Mouse (Mus musculus) mature B cell (primary cell): ENCODE measurements around the gene Faah.

ENCODE experiments used
- in situ Hi-C: fragments of 300-500 bp; cut with MboI; formaldehyde crosslinking; loops from 2 replicates; pipeline ENCODE4 v1.14.3; 2019

Faah gene

DNA sequence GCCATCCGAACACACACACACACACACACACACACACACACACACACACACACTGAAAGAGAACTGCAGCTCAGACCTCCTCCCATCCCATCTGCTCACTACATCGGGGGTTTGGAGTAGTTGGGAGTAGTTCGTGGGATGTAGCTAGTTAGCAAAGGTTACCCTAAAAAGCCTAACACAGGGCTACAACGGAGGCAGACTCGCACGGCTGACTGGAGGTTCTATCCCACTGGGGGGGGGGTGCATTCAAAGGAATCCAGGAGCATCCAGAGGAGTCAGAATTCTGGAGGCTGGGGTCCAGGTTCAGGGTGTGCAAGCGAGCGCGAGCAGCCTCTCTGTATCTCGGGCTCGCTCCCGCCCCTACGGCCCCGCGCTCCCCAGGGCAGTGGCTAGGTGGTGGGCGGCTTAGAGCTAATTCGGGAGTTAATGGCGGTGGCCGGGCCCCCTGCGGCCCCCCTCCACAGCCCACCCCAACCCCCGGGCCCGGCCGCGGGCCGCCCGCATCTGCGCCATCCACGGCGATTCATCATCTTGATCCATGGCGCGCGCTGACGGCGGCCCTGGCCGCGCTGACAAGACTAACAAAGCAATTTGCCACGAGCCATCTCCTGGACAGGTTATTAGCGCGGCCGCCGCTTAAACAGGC is 73.9 kb downstream of the Faah start:
- in situ Hi-C loops, result no loop called here

DNA sequence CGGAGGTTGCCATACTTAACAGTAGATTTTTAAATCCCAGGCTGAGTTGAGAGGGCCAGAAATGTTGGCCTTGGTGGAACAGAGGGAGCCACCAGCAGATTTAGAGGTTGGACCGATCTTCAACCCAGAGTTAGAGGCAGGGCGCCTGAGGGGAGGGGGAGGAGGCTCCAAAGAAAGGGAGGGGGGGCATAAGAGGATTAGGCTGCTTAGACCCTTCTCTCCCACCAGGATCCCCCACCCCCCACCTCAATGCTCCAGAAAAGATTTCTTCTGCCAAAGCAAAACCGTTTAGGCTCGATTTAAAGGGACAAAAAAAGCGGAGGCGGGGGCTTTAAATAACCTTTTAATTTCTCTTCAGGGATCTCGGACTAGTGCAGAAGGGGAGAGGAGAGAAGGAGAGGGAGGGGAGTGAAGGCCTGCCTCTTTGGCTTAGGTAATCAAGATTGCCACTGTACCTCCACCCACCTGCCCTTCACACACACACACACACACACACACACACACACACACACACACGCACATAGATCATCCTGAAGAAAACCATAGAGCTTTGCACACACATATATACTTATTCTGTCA is 76.4 kb downstream of the Faah start:
- in situ Hi-C loops, result no loop called here

DNA sequence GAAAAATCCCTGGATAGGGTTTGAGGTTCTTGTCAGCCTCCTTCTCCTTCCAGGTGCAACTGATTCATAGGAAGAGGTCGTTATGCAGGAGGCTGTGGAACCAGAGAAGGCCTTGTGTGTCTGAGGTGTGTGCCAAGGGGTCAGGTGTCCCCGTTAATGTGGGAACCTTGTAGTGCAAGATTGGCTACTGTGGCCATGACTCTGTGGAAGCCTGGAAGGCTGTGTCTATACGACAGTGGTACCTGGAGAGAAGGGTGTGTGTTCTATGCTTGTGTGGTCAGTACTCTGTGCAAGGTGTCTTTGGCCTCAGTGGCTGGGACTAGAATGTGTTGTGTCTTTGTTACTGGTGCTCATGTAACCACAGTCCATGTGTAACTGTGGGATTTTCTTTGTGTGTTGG is 77.0 kb downstream of the Faah start:
- in situ Hi-C loops, result no loop called here

DNA sequence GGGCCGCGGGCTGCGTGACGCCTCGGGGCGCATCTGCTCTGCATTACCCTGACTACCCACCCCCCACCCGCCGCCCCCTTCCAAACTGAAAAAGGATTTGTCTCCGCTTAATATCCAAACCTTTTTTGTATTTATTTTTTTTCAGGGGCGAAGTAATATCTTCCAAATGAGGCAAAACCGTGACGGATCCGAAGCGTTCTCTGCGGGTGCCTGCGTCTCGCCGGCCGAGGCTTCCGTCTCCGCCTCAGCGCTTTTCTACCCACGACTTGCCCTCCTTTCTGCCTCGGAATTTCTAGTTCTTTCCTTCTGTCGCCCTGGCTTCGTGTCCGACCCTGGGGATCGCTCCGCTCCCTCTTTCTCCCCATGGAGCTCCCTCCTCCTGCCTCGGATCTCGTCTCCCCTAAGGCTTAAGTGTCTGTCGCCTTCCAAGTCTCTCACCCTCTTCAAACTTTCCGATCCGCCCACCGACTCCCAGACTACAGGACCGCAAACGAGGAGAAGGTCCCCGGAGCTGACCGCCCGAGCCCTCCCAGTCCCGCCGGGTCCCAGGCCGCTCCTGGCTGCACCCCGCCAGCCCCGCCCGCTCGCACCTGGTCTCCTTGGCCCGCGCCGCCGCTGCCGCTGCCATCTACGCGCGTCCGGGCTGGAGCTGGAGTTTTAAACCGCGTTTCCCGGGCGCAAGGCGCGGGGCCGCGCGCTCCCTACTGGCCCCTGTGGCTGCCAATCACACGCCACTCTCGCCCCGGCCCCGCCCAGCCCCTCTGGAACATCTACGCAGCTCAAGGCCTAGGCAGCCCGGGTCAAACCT is 78.2 kb downstream of the Faah start, which contains the start of gene Dmbx1:
Gene Dmbx1, minus strand, starts transcription at position 632 of the 808 bp plus-strand sequence.
- in situ Hi-C loops, result no loop called here

DNA sequence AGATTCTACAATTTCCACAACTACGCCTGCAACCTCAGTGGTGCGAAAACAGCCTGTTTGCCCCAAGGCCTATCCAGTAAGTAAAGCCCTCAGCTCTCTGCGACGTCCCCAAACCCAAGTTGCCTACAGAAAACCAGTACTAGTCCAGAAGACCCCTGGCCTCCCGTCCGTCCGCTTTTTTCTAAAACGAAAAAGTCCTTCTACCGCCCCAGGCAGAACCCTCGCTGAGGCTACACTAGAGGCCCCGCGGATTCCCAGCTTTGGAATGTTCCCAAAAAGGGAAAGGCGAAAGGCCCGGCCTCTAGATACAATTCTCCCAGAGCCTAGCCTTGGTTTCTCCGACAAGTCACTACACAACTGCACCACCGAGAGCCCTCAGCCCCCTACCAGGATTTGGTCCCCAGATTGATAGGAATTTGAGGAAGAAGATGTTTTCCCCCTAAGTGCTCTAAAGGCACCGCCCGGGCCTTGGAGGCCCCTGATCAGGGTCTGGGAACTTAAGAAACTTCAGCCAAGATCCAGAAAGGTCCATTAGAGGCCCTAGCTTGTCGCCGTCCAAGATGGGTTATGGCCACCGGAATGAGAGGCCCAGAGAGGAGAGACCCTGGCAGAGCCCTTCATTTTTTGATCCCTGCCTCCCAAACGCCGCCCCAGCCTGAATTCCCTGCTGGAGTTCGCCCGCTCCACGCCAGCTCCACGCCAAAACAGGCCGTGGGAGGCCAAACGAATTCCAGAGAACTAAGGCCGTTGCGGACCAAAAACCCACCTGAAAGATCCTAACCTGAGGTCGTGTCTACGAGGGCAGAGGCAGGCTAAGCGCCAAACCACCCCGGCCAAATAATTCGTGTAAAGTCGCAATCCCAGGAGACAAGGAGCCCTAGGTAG is 79.2 kb downstream of the Faah start:
- in situ Hi-C loops, result no loop called here

DNA sequence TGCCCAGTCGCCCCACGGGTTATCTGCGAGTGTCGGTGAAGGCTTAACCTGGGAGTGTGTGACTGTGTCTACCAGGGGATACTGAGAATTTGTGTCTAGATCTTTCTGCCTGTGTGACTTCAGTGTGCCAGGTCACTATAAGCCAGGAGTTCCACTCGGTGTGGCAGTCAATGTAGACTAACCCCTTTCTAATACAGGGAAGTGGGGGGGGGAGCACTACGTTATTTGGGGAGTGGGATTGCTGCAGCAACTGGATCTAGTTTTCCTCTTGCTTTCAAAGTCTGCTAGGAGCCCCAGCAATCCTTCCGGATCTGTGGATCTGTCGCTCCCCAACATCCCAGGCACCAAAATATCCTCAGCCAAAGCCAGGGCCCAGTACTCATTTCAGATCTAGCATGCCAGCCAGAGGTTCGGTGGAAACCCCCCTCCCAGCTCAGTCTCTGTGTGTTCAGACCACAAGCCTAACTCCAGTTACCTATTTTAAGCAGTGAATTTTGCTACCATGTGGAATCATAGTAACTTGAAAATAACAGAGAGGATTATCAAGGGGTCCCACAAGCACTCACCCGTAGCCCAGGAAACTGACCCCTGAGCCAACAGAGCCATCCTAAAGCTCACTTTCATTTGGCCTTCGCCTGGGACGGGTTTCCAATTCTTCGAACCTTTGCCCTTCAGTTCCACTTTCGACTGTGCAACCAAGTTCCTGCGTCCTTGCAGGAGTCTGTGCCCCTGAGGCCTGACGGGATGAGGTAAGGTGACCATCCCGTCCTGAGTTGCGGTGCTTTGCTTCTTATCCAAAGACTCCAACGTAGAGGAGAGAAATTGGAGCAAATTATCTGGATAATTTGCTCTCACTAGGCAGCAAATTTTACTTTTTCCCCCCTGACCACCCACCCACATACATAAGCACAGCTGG is 80.4 kb downstream of the Faah start:
- in situ Hi-C loops, result no loop called here

DNA sequence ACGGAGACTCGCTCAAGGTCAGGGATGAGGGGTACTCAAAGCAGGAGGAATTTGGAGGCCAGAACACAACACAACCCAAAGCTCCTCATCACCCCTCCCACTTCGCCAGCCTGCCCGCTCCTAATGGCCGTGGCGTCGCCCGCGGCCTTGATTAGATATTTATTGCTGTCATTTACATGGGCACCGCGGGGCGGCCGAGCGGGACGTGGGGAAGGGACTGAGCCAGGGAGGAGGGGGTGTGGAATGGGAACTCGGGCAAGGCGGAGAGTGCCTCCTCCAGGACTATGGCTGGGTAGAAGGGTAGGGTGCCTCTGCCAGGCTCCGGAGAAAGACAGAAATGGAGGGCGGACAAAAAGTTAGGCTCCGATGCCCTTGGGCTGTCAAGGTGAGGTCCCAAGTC is 81.1 kb downstream of the Faah start:
- in situ Hi-C loops, result no loop called here

DNA sequence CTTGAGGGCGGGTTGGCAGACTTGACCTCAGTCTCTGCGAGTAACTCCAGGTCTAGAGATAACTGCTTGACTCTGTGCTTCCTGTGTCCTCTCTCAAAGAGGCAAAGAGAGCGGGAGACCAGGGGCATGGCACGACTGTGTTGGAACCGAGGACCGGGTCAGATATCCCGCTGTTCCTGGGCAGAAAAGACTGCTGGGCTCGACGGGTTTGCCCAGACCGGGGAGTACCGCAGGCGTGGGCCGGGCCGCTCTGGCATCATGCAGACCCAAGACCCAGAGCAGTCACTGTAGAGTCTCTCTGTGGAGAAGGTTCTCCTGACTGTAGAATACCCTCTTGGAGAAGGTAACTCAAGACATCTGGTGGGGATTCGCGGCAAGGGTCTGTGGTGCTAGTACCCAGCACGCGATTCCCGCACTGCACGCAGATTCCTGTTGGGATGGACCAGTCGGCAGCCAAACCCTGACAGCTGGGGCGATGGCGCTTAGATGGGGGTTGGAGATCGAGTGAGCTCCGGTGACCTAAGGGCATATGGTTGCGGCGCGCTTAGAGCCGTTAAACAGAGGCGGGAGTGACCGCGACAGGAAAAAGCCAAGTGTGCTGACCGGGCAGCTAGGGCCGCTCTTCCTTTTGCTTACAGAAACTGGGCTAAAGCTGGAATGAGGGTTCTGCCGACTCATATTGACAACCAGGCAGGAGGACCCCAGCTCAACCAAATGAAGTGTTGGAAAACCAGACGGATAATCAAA is 81.7 kb downstream of the Faah start:
- in situ Hi-C loops, result no loop called here

DNA sequence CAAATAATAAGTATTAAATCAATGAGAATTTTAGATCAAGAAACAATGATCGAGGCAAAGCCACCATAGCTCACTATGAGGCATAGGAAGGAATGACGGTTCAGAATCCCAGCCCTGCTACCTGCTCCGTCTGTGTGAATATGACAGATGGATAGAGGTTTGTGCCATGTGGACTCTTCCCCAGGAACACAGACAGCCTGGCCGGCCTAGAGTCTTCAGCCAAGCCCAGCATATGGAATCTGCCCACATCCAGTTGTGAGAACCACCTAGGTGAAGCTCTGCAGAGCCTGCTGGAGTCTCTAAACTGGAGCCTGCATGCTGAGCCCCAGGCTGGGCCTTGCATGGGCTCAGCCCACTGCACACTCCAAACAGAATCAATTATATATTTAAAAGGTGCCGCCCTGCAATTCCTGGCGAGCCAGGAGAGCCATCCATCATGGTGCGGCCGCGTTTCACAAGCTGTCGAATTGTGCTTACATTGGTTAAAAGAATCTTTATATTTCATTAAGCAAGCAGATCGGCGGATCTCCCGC is 86.1 kb downstream of the Faah start:
- in situ Hi-C loops, result no loop called here

DNA sequence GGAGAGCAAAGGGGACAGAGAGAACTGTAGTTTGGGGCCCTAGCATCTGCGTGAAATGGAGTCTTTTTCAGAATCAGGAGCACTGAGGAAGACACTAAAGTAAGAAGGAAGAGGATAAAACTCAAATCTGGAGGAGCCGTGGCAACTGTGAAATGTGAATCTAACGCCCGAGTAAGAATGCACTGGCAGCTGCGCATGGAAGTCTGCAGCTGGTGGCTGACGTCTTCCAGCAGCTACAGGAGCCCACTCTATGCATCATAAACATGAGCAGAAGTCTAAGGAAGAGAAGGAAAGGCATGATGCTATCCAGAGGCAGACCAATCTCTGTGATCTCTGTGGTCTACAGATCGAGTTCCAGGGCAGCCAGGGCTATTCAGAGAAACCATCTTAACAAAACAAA is 90.1 kb downstream of the Faah start:
- in situ Hi-C loops, result no loop called here

DNA sequence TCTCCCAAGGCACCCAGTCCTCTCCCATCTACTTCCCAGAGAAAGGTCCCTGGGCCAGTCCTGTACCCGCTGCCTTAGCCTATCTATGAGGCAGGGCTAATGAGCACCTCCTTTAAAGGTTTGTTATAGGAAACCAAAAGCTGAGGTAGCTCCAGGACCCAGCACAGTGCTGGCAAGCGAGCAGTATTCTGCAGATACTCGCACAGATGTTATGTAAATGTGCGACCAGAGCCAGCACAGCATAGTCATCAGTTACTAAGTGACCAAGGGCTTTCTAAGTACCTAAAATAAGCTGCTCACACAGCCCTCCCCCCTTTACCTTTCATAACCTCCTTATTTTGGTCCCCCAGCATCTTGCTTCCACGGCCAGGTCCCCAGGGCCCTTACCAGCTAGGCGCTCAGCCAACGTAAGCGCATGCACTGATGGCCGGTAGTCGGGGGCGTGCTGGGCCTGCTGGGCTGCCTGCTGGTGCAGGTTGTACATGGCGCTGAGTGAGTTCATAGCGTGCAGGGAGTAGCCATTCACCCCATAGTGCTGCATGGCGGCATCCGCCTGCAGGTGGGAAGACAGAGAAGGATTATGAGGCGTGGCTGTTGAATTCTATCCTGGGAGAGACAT is 94.4 kb downstream of the Faah start:
- in situ Hi-C loops, result no loop called here

DNA sequence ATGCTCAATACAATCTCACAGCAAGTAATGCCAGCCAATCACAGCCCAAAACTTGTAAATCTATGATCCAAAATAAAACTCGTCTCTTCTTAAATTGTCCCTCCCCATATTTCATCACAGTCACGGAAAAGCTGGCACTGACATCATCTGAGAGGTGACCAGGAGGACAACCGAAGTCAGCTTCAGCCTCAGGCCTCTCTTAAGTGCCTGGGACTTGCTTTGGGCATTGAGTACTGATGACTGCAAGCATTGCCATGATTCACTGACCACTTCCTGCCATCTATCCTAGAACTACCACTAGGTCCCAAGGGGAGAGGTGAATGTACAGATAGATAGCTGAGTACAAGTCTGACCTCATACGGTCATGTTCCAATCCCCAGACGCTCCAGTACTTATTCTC is 95.0 kb downstream of the Faah start:
- in situ Hi-C loops, result no loop called here

DNA sequence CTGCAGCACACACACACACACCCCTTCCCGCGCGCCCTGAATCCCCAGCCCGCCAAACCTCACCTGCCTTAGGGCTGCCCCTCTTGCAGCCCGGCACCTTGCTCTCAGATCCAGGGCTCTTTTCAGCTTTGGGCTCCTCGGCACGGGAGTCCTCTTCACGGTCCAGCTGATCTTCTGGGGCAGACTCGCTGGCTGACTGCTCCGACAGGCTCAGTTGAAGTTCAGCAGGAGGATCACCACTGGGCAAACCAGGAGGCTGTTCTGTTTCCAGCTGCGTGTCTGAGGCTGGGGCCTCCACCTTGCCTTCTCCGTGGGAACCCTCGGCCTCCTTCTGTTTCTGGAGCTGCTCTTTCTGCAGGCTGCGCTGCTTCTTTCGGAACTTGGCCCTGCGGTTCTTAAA is 97.8 kb downstream of the Faah start:
- in situ Hi-C loops, result no loop called here
